Mouse (Mus musculus) heart, adult 9 months (tissue): ENCODE results near the gene Ptpn23.
"Not testable (repeated sequence)": the region's sequence is repeated elsewhere in the genome, so short reads cannot be mapped to it uniquely, and the experiment has no call there.

Experiments used
- DNase-seq, 2 experiments: peaks; one replicate each; pipeline ENCODE4 v3.0.0; 2022; ENCODE audit warnings: low spot score in 2 of 2

Gene Ptpn23

DNA sequence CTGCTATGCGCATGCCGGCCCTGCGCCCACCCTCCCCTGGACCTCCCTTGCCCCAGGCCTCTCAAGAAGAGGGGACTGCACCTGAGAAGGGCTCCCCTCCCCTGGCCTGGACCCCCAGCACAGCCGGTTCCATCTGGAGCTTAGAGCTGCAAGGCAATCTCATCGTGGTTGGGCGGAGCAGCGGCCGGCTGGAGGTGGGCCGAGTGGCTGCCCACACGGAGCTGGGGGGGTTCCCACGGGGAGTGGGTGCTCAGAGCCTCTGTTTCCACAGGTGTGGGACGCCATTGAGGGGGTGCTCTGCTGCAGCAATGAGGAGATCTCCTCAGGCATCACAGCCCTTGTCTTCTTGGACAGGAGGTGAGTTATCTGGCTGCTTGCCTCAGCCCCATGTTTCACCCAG, 26.7 kb downstream of the Ptpn23 start:
- DNase-seq = no peak

DNA sequence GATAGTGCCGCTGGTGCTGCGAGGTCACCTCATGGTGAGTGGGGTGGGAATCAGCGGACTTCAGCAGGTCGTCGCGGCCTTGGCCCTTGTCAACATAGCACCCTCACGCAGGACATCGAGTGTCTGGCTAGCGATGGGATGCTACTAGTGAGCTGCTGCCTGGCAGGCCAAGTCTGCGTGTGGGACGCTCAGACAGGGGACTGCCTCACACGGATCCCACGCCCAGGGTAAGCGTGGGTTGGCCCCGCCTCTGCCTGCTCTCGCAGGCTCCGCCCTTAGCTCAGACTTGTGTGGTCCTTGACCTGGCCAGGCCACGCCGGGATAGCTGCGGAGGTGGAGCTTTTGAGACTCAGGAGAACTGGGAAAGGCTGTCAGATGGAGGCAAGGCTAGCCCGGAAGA, 27.4 kb downstream of the Ptpn23 start:
- DNase-seq = no peak

DNA sequence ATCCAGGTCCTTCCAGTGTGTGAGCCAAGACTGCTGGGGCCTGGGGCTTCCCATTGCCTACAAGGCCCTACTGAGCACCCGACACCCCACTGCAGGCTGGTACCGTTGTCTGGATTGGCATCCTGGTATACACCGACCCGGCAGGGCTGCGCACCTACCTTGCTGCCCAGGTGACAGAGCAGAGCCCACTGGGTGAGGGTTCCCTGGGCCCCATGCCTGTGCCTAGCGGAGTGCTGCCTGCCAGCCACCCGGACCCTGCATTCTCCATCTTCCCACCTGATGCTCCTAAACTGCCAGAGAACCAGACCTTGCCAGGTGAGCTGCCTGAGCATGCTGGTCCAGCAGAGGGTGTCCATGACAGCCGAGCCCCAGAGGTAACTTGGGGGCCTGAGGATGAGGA, 28.7 kb downstream of the Ptpn23 start:
- no peak for DNase-seq

DNA sequence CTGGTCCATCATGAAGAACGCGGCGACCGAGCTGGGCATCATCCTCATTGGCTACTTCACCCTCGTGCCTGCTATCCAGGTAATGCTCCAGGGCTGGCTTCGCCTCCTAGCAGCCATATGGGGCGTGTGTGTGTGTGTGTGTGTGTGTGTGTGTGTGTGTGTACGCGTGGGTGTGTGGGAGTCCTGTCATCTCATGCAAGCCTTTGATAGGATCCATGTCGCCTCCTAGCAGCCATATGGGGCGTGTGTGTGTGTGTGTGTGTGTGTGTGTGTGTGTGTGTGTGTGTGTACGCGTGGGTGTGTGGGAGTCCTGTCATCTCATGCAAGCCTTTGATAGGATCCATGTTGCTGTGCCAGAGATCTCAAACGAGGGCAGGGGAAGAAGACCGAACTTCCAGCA, 30.4 kb downstream of the Ptpn23 start:
- DNase-seq = not testable (repeated sequence)

DNA sequence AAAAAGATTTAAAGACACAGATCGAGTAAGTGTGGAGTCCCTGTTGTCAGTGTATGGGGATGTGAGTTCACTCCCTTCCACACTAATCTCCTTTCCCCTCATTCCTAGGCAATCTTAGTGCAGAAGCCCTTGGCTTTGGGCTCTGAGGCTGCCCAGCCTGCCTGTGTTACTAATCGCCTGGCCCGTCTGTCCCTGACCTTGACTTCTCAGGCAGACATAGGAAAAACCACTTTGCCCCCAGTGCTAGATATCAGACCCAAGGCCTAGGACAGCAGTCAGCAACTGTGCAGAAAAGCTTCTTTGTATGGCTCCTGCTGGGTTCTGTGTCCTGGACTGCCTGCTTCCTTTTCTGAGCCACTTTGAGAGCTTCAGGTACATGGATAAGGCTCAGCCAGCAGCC, 32.3 kb downstream of the Ptpn23 start:
- no peak for DNase-seq

GRCm38 (mm10) chr9:110373871-110374270, 34.1 kb downstream of the Ptpn23 start:
- no peak for DNase-seq

GRCm38 (mm10) chr9:110369860-110370259, 38.2 kb downstream of the Ptpn23 start:
- DNase-seq = no peak

GRCm38 (mm10) chr9:110366746-110367145, 41.3 kb downstream of the Ptpn23 start:
- peak in 1 of 2 experiments; percentile 25 for DNase-seq

GRCm38 (mm10) chr9:110362337-110362736, 45.7 kb downstream of the Ptpn23 start:
- DNase-seq = no peak

DNA sequence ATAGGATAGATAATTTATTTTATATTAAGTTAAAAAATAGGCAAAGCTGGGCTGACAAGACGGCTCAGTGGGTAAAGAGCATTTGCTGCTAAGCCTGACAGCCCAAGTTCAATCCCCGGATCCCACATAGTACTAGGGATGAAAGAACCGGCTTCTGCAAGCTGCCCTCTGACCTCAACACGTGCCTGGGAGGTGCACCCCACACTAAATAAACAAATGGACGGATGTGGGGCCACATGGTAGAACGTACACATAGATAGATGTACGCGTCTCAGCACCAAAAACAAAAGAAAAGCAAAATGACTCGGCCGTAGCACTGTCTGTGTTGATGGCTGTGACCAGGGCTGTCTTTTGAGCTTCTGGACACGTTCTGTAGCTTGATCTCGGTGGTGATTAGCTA, 46.7 kb downstream of the Ptpn23 start:
- DNase-seq = no peak

- DNase-seq = no peak
Measured at GRCm38 (mm10) chr9:110358341-110358740, 49.7 kb downstream of the Ptpn23 start.

- no peak for DNase-seq
Measured at GRCm38 (mm10) chr9:110351932-110352632, 55.9 kb downstream of the Ptpn23 start.

DNA sequence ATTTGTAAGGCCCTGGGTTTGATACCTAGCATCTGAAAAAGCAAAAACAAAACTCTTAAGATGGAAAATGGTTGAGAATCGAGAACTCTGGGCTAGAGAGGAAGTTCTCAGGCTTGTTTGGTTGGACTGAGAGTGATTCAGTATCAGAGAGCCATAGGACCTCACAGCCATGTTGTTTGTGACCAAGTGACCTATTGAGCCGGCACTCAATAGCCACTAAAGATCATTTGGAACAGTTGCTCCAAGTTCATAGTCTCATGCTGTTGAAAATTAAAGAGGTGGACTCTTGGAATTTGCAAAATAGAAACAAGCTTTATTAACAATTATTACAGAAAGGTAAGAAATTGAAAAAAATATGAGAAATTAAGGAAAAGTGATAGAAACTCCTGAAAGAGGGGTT, 56.7 kb downstream of the Ptpn23 start:
- DNase-seq = no peak

DNA sequence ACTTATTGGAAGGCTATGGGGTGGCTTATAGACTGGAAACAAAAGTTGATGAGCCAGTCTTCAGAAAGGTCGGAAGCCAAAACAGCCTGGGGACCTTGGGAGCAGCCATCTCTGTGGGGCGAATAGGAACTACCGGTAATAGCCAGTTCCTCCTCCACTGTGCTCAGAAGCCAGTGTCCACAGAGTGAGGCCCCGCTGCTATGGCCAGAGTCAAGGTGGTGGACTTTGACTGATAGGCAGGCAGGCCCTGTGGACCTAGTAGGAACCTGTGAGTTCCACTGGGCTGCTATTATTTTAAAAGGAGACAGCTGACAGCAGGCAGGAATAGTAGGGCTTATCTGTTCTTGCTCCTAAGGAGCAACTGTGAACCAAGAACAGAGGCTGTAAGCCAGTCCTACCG, 57.4 kb downstream of the Ptpn23 start:
- no peak for DNase-seq

GRCm38 (mm10) chr9:110350188-110350587, 57.8 kb downstream of the Ptpn23 start:
- DNase-seq = no peak

DNA sequence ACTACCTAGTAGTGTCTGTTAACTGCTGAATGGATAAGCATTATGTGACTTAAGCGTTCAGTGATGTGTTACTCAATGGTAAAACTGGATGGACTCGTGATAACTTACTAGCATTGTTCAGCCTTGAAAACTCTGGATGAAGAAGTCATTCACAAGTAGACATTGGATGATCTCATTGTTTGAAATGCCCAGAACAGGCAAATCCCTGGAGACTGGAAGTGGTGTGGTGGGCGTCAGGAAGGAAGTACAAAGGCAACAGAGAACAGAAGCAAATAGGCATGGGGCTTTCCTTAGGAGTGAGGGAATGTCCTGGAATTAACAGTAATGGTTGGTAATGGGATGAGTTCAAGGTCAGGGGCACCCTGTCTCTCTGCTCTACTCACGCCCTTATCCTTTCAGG, 59.1 kb downstream of the Ptpn23 start:
- DNase-seq = no peak

DNA sequence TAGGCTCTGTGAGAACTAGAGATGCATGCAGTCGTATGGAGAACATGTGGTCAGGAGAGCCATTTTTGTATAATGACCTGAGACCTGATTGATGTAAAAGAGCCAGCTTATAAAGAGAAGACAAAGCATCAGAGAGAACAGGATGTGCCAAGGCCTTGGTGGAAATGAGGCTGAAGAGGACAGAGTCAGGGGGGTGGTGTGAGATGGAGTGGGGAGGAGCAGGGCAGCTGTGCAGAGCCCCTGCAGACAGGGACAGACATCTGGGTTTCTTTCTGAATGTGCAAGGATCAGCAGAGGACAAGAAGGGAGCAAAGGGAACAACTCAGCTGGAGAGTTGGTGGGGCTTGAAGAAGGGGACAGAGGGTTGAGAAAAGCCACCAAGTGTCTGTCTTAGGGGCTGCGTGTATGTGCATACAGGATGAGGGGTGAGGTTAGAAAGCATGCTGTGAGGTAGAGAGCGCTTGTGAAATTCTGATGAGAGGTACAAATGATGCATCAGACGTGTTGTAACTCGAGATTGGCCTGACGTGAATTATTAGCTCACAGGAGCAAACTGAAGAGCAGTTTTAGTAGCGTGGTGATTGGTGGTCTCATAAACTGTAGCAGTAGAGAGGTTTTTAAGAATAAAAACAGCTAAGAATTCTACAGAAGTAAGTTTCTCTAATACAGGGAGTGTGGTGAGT, 62.8 kb downstream of the Ptpn23 start:
- DNase-seq = no peak

DNA sequence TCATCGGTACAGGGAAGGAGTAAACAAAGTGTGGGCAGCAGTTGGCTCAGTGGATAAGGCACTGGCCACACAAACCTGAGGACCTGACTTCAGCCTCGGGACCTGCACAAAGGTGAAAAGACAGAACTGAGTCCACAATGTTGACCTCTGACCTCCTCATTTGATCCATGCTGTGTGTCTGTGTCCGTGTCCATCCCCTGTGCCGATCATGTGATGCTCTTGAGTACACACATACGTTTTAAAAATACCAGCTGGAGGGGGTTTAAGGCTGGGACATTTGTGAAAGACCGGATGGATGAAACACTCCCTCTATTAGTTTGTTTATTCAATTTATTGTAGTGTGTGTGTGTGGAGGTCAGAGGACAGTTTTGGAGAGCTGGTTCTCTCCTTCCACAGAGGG, 64.2 kb downstream of the Ptpn23 start:
- no peak for DNase-seq

DNA sequence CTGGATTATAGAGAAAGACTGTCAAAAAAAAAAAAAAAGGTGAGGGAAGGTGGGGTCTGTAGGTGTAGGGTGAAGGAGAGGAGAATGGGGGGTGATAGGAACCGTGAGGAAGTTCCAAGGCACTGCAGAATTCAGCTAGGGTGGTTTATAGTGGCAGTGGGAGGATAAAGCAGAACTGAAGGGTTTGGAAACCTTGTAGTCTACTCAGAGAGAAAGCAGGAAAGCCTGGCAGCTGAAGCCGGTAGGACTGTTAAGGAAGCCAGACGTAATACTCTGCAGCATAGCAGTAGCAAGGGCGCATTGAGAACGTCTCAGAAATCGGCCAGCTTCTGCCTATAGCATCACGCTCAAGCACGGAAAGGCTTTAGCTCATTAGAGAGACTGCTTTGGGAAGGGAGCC, 66.0 kb downstream of the Ptpn23 start:
- no peak for DNase-seq

GRCm38 (mm10) chr9:110340037-110340750, 67.8 kb downstream of the Ptpn23 start:
- DNase-seq = no peak
